Mouse (Mus musculus) heart, adult 8-10 months (tissue): ENCODE data around the gene Pygm. TPM values are rescaled to one million over a fixed set of nuclear protein-coding genes. Genes with fewer than 3 reads are reported as not detected.

Source experiments
- DNase-seq: peaks from one replicate; pipeline ENCODE4 v3.0.0; 2022; ENCODE audit warnings: low spot score
- total RNA-seq, 4 experiments: library from RNA; stranded (reverse); gene quantifications; 2 replicates each; pipeline ENCODE4 v1.2.4; 2022

Pygm gene
- total RNA-seq = 1,000 to 10,000 TPM; 1,301 to 1,379 (median 1,330) TPM

DNA sequence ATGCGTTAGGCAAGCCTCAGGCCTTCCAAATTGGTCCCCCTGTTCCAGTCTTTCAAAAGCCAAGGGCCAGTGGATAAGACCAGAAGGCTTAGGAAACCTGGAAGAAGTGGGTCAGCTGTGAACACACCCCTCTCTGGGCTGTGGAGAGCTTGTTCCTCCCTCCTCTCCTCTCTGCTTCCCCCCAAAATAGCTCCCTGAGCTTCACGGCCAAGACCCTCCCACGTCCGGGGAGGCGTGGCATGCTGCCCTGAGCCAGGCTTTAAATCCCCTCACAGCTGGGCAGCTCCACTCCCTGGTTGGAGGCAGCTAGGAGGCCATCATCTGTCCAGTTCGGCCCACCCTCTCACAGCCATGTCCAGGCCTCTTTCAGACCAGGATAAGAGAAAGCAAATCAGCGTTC, at the start of gene Pygm:
Pygm (plus strand) TSS at position 272 of the 400 bp plus-strand sequence.
- peak; percentile 92 for DNase-seq

- DNase-seq = peak; percentile 98
Observed at GRCm38 (mm10) chr19:6334673-6335457, 49.3 kb upstream of the Pygm start, which contains the start of gene Men1. Men1 (plus strand) TSS chr19:6334979.

DNA sequence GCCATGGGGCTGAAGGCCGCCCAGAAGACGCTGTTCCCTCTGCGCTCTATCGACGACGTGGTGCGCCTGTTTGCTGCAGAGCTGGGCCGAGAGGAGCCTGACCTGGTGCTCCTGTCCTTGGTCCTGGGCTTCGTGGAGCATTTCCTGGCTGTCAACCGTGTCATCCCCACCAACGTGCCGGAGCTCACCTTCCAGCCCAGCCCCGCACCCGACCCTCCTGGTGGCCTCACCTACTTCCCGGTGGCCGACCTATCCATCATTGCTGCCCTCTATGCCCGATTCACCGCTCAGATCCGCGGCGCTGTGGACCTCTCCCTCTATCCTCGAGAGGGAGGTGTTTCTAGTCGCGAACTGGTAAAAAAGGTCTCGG, 48.8 kb upstream of the Pygm start:
- DNase-seq = no peak

DNA sequence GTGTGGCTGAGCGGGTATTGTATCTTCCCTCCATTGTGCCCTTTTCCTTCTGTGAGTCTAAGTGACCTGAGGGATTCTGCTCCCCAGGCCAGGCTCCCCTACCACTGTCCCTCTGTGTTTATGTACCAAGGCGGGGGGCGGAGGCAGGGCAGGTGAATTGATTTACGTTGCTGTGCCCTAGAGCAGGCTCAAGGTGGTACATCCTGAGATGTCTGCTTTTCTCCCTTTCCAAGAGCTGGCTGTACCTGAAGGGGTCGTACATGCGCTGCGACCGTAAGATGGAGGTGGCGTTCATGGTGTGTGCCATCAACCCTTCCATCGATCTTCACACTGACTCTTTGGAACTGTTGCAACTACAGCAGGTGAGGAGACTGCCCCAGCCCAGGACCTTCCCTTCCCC, 47.3 kb upstream of the Pygm start:
- no peak for DNase-seq

DNA sequence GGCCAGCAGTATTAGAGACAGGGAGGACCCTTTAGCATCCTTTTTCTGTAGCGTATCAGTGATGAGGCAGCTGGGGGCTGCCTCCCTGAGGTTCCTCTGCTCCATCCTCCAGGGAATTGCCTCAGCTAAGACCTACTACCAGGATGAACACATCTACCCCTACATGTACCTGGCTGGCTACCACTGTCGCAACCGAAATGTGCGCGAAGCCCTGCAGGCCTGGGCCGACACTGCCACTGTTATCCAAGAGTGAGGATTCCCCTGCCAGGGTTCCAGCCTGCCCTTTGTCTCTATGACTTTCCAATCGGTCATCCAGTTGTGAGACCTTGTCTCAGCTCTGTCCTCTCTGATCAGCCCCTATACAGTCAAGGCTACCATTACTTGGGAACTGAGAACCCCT, 46.0 kb upstream of the Pygm start:
- no peak for DNase-seq

DNA sequence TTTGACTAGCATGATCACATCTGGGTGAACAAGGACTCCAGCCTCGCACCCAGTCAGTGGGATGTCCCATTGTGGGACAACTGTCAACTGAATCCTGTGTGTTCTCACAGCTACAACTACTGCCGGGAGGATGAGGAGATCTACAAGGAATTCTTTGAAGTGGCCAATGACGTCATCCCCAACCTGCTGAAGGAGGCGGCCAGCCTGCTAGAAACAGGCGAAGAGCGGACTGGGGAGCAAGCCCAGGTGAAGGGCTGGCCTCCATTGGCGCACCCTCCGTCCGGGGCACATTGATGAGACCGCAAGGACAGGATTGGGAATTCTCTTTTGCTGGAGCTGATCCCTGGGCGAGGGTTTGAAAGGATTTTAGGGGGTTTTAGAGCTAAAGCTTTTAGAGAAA, 45.5 kb upstream of the Pygm start:
- DNase-seq = no peak

GRCm38 (mm10) chr19:6339191-6339590, 45.0 kb upstream of the Pygm start:
- no peak for DNase-seq

DNA sequence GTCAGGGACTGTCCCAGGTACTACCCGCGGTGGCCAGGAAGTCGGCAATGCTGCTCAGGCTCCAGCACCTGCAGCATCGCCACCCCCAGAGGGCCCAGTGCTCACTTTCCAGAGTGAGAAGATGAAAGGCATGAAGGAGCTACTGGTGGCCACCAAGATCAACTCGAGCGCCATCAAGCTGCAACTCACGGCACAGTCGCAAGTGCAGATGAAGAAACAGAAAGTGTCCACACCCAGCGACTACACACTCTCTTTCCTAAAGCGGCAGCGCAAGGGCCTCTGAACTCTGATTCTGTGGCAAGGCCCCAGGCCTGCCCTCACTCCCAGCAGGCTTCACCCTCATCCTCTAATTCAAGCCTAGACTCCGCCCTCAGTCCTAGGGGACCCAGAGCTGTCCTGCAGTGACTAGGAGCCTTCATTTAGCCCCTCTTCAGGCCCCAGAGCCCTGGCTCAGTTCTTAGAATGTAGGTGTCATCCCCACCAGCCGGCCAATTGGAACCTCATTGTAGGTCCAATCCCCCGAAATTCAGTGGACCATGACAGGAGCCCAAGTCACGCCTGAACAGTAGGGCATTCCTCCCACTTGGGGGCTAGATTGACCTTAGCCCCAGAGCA, 44.2 kb upstream of the Pygm start:
- no peak for DNase-seq

- DNase-seq = peak; percentile 81
Observed at GRCm38 (mm10) chr19:6340524-6341452, 43.4 kb upstream of the Pygm start, which contains the start of gene Map4k2. Map4k2 (plus strand) TSS chr19:6341135.

DNA sequence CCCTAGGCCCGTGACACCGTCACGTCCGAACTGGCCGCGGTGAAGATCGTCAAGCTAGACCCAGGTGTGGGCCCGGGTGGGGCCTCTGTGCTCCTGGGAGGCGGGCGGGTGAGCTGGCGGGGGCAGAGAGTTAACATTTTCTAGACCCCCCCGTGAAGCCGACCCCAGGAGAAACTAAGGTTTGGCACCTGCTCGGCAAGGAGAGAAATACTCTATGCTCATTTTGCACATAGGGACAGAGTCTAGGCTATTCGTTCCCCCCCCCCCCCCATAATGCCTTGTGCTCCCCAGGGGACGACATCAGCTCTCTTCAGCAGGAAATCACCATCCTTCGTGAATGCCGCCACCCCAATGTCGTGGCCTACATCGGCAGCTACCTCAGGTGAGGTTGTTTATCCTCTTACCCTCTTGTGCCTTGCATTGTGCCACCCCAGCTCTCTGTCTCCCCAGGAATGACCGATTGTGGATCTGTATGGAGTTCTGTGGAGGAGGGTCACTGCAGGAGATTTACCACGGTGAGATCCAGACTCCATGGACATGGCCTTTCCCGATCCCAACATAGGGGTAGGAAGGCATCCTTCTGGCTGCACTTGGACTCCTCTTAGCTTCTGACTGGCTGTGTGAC, 42.6 kb upstream of the Pygm start:
- no peak for DNase-seq

DNA sequence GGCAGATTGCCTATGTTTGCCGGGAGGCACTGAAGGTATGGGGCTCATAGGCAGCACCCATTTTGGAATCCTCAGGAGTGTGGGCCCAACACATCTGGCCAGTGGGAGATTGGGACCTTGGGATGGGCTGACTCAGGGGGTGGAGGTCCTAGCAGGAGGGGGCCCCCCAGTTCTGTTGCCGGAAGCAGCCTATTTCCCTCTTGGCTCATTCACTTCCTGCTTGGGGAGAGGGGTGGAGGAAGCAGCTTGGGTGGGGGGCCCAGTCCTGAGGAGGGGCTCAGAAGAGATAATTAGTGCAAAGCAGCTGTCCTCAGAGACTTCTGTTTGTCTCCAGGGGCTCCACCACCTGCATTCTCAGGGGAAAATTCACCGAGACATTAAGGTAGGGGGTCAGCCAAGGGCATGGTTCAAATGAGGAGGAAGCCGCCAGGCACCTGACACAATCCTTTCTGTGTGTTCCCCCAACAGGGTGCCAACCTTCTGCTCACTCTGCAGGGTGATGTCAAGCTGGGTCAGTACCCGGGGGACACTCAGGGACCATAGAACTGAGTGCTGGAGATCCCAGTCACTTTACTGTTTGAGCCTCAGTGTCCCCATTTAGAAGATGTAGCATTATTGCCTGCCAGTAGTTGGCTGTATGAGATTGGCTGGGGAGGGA, 41.8 kb upstream of the Pygm start:
- DNase-seq = no peak

DNA sequence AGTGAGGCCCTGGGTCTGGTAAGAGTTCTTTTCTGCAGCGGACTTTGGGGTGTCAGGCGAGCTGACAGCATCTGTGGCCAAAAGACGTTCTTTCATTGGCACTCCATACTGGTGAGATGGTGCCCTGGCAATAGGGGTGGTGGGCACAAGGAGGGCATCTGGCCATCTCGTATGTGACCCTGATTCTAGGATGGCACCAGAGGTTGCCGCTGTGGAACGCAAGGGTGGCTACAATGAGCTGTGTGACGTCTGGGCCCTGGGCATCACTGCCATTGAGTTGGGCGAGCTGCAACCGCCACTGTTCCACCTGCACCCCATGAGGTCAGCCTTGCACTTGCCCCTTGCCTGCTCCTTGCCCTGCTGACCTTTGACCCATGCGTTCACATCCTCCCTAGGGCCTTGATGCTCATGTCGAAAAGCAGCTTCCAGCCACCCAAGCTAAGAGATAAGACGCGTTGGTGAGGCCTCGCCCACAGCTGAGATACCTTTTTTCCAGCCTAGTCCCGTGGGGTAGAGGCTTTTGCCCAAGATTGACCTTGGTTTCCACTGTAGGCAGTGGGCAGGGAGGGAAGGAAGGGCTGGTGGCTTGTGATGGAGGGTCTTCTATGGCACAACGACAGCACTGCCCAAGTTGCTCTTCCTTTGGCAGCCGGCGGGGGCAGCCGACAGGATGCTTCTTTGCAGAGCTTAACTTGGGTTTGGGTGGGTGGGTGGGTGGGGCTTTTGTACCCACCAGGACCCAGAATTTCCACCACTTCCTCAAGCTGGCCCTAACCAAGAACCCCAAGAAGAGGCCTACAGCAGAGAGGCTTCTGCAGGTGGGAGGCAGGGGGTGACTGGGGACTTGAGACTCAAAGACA, 40.9 kb upstream of the Pygm start:
- no peak for DNase-seq

DNA sequence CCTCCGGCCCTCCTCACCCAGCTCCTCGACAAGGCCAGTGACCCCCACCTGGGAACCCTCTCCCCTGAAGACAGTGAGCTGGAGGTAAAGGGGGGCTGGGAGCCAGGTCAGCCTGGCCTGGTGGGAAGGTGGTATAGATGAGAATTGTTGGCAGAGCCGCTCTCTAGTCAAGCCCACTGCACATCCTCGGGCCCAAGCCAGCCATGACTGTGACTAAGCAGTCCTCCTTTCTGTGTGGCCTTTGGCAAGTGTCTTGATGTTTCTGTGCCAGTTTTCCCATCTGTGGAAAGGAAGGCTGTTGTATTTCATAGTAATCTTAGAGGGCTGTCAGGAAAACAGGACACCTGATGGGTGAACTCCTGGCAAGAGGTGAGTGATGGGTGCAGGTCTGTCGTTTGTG, 40.2 kb upstream of the Pygm start:
- DNase-seq = no peak

- DNase-seq = no peak
Observed at GRCm38 (mm10) chr19:6346023-6346422, 38.2 kb upstream of the Pygm start.

DNA sequence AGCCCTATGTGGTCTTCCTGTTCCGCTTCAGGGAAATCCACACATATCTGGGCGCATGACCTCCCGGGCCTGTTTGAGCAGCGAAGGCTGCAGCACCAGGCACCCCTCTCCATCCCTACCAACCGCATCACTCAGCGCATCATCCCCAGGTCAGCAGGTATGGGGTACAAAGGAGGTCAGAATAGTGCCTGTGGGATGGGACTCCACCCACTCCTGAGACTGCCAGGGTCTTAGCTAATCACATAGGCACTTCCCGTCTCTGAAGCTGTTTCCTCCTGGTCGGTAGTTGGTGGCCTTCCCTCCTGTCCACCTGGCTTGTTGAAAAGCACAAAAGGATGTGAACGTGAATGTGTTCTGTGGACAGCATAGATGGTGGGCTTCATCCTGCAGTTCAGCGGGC, 37.5 kb upstream of the Pygm start:
- DNase-seq = no peak

DNA sequence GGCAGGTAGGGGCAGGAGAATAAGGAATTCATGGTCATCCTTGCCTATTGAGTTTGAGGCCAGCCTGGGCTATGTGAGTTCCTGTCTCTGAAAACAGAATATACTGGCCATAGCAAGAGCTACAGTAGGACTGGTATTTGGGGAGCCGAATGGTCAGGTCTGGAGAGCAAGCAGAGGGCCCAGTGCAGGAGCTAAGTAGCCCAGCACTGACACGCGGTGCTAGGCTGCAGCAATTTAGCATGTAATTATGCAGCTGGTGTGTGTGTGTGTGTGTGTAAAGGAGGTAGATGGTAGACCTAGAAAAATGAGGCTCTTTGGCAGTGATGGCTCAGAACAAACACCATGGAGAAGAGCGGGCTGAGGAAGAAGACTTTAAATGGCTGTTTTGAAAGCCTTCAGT, 36.6 kb upstream of the Pygm start:
- no peak for DNase-seq

DNA sequence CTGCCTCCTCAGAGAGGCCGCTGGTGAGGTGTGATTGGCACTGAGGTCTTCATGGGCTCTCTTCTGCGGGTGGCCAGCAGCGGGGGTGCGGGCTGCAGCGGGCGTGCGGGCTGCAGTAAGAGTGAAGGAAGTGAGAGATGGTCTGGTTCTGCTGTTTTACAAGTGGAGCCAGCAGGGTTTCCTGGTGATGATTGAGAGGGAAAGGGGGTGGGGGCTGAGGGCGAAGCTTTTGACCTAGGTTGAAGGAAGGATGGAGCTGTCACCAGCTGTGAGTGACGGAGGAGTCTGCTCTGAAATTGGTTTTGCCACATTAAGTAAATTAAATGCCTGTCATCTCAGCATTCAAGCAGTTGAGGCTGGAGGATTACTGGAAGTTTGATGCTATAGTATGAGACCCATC, 35.5 kb upstream of the Pygm start:
- no peak for DNase-seq

- no peak for DNase-seq
Observed at GRCm38 (mm10) chr19:6349215-6349983, 34.8 kb upstream of the Pygm start.

- no peak for DNase-seq
Observed at GRCm38 (mm10) chr19:6351431-6352106, 32.6 kb upstream of the Pygm start.
